In genomic region chr4:119959293-119959692, GRCm38 (mm10) we compare ENCODE assay signal across 8 mouse cellular contexts.
A peak's percentile ranks its signal among the peaks of the same experiment; 100 is the strongest.
DNase-seq lines count a peak whose midpoint lies in the region; ATAC-seq and TF ChIP-seq lines count a peak whose summit lies in the region.
"Had no signal": no experiment of that assay in that cellular context is flagged by ENCODE, and none has a peak within 500 bp of the region (broad histone marks: within the 10 kb centered on the region; RNA-seq: fewer than 3 reads in every experiment).

No protein-coding gene starts in this region.

- ATAC-seq in lung, postnatal 0 days: no peak
- peak; percentile 65 for ATAC-seq in heart, embryonic 12.5 days (ENCODE audit: insufficient number of reproducible peaks, low FRiP score)
- no peak for ATAC-seq in forebrain, embryonic 11.5 days (replicated peaks; ENCODE audit: low FRiP score)
- no peak for ATAC-seq in midbrain, embryonic 13.5 days

- 27% methylated on average over 7 of the region's 7 CpGs for WGBS in lung, postnatal 0 days
- 14% methylated on average over 7 of the region's 7 CpGs for WGBS in heart, embryonic 12.5 days
- WGBS in forebrain, embryonic 11.5 days: 89% methylated on average over 7 of the region's 7 CpGs
- WGBS in midbrain, embryonic 13.5 days: 86% methylated on average over 7 of the region's 7 CpGs

- TF ChIP-seq CTCF in lung, postnatal 0 days (IDR thresholded peaks at IDR 0.05): no peak

- no peak for TF ChIP-seq EP300 in lung, postnatal 0 days (IDR thresholded peaks at IDR 0.05)

- no peaks in the 10 kb centered on the region for H3K27me3 ChIP-seq in lung, postnatal 0 days (replicated peaks; ENCODE audit: insufficient read depth, low read length)
- no peaks in the 10 kb centered on the region for H3K27me3 ChIP-seq in heart, embryonic 12.5 days (replicated peaks)
- H3K27me3 ChIP-seq in forebrain, embryonic 11.5 days (ENCODE audit: control insufficient read depth, insufficient read depth, low read length): no peaks in the 10 kb centered on the region
- H3K27me3 ChIP-seq in midbrain, embryonic 13.5 days: no peaks in the 10 kb centered on the region

- H3K4me3 ChIP-seq in lung, postnatal 0 days (ENCODE audit: low read depth, low read length): no peak overlapping the region
- H3K4me3 ChIP-seq in heart, embryonic 12.5 days: no peak overlapping the region
- H3K4me3 ChIP-seq in forebrain, embryonic 11.5 days (ENCODE audit: low read depth, low read length): no peak overlapping the region
- H3K4me3 ChIP-seq in midbrain, embryonic 13.5 days (replicated peaks): no peak overlapping the region

- no peak overlapping the region for H3K4me2 ChIP-seq in lung, postnatal 0 days (replicated peaks; ENCODE audit: low read depth, low read length)
- peak overlapping the region; percentile 37 for H3K4me2 ChIP-seq in heart, embryonic 12.5 days
- no peak overlapping the region for H3K4me2 ChIP-seq in forebrain, embryonic 11.5 days (ENCODE audit: low read depth, low read length, severe bottlenecking)
- no peak overlapping the region for H3K4me2 ChIP-seq in midbrain, embryonic 13.5 days (replicated peaks)

- DNase-seq in lung, postnatal 14 days: peak; percentile 18
- no peak for DNase-seq in lung, postnatal 0 days (ENCODE audit: low spot score)
- peak; percentile 73 for DNase-seq in naive thymus-derived CD4-positive, alpha-beta T cell, adult 2 months (ENCODE audit: low read depth)
- DNase-seq in forebrain, embryonic 11.5 days (ENCODE audit: low spot score): no peak
- no peak for DNase-seq in frontal cortex, postnatal 10 days (ENCODE audit: low spot score in 2 of 2)
- DNase-seq: cerebellum, adult 9-10 months had no signal

- no peak overlapping the region for H3K27ac ChIP-seq in lung, postnatal 0 days (ENCODE audit: low read length)
- H3K27ac ChIP-seq in heart, embryonic 12.5 days (ENCODE audit: poor library complexity, severe bottlenecking): peak overlapping the region; percentile 86
- no peak overlapping the region for H3K27ac ChIP-seq in forebrain, embryonic 11.5 days (ENCODE audit: low read depth, low read length)
- no peak overlapping the region for H3K27ac ChIP-seq in midbrain, embryonic 13.5 days

- no peaks in the 10 kb centered on the region for H3K9me3 ChIP-seq in lung, postnatal 0 days (ENCODE audit: low read length)
- H3K9me3 ChIP-seq in heart, embryonic 12.5 days (replicated peaks): no peaks in the 10 kb centered on the region
- no peaks in the 10 kb centered on the region for H3K9me3 ChIP-seq in forebrain, embryonic 11.5 days (ENCODE audit: control insufficient read depth, low read length)
- H3K9me3 ChIP-seq in midbrain, embryonic 13.5 days: no peaks in the 10 kb centered on the region

- no peaks in the 10 kb centered on the region for H3K36me3 ChIP-seq in lung, postnatal 0 days (ENCODE audit: insufficient read depth, low read length)
- H3K36me3 ChIP-seq in heart, embryonic 12.5 days: no peaks in the 10 kb centered on the region
- no peaks in the 10 kb centered on the region for H3K36me3 ChIP-seq in forebrain, embryonic 11.5 days (ENCODE audit: control insufficient read depth, insufficient read depth, low read length)
- H3K36me3 ChIP-seq in midbrain, embryonic 13.5 days: no peaks in the 10 kb centered on the region

- H3K9ac ChIP-seq in lung, postnatal 0 days (replicated peaks; ENCODE audit: low read depth): no peak overlapping the region
- peak overlapping the region; percentile 40; the same call in 1 of the 2 replicates for H3K9ac ChIP-seq in heart, embryonic 12.5 days
- no peak overlapping the region for H3K9ac ChIP-seq in forebrain, embryonic 11.5 days (ENCODE audit: low read length)
- no peak overlapping the region for H3K9ac ChIP-seq in midbrain, embryonic 13.5 days (replicated peaks)

- H3K4me1 ChIP-seq in lung, postnatal 0 days (ENCODE audit: insufficient read depth, low read depth, low read length): no peaks in the 10 kb centered on the region
- peaks cover 46% of the 10 kb centered on the region for H3K4me1 ChIP-seq in heart, embryonic 12.5 days (replicated peaks)
- no peaks in the 10 kb centered on the region for H3K4me1 ChIP-seq in forebrain, embryonic 11.5 days (replicated peaks; ENCODE audit: control insufficient read depth, insufficient read depth, low read length)
- no peaks in the 10 kb centered on the region for H3K4me1 ChIP-seq in midbrain, embryonic 13.5 days (replicated peaks)

Comparison
In these comparisons a context has a peak if more than half of its experiments do, and no peak if none do; other contexts are left out.
1. DNase-seq: peak in lung, postnatal 14 days (single experiment) and naive thymus-derived CD4-positive, alpha-beta T cell, adult 2 months (single experiment); none in lung, postnatal 0 days (single experiment), forebrain, embryonic 11.5 days (single experiment) and frontal cortex, postnatal 10 days (0 of 2).